Mouse (Mus musculus) heart, embryonic 10.5 days (tissue): ENCODE data around the gene Nab2. TPM values are rescaled to one million over a fixed set of nuclear protein-coding genes. Genes with fewer than 3 reads are reported as not detected.

Experiments used
- DNase-seq: peaks from one replicate; pipeline ENCODE4 v3.0.0-alpha.2; 2017; ENCODE audit warnings: low spot score
- H3K27ac ChIP-seq: fragments of 300-500 bp; sonication (generic); 2 replicates; pipeline ENCODE4 v1.5.1; 2016; ENCODE audit warnings: mild to moderate bottlenecking
- H3K27me3 ChIP-seq: fragments of 300-500 bp; sonication (generic); 2 replicates; pipeline ENCODE4 v1.6.1; 2016; ENCODE audit warnings: mild to moderate bottlenecking; ENCODE audit not compliant: poor library complexity, insufficient read depth, severe bottlenecking
- H3K36me3 ChIP-seq: fragments of 300-500 bp; sonication (generic); 2 replicates; pipeline ENCODE4 v1.6.1; 2016; ENCODE audit warnings: mild to moderate bottlenecking, moderate library complexity
- H3K4me1 ChIP-seq: fragments of 300-500 bp; sonication (generic); 2 replicates; pipeline ENCODE4 v1.6.1; 2016; ENCODE audit warnings: mild to moderate bottlenecking
- H3K4me3 ChIP-seq: fragments of 300-500 bp; sonication (generic); 2 replicates; pipeline ENCODE4 v1.5.1; 2016; ENCODE audit warnings: mild to moderate bottlenecking, moderate library complexity
- H3K9me3 ChIP-seq: fragments of 300-500 bp; sonication (generic); 2 replicates; pipeline ENCODE4 v1.6.1; 2016; ENCODE audit warnings: mild to moderate bottlenecking, moderate library complexity
- WGBS: fragments of 180-500 bp; shearing (Covaris S2); methylation state at CpG from one replicate; pipeline ENCODE4 v1.1.7; 2016; 5-methylcytosine and 5-hydroxymethylcytosine counted together
- polyA plus RNA-seq: library from polyadenylated mRNA; unstranded; fragments of >200 nt; fragmentation: Nextera tagmentation; extraction: Ambion mirVana; gene quantifications from 2 replicates; pipeline ENCODE4 v1.2.1, GENCODE M21; 2016

The Nab2 gene
- polyA plus RNA-seq, 1 experiment from 2014 or later: 12.6 TPM

GRCm38 (mm10) chr10:127667269-127668092 lies 887 bp downstream of the Nab2 start:
- peaks cover 72% of the 10 kb centered on the region for H3K4me1 ChIP-seq
- peaks cover 22% of the 10 kb centered on the region for H3K36me3 ChIP-seq
- WGBS: 1% methylated on average over 35 of the region's 35 CpGs
- H3K27me3 ChIP-seq: peaks cover 35% of the 10 kb centered on the region
- H3K9me3 ChIP-seq: no peaks in the 10 kb centered on the region
- H3K4me3 ChIP-seq: peak overlapping the region; percentile 78
- peak; percentile 94 for DNase-seq
- H3K27ac ChIP-seq: peak overlapping the region; percentile 96

GRCm38 (mm10) chr10:127666501-127667268 lies 1.7 kb downstream of the Nab2 start, which contains the start of gene Nemp1:
Gene Nemp1, plus strand, starts transcription at chr10:127666901.
- Histone ChIP-seq H3K4me1 (peaks cover 80% of the 10 kb centered on the region), H3K4me3 (peak within 1 kb of the TSS; percentile 78), H3K36me3 (peaks cover 22% of the 10 kb centered on the region), H3K9me3 (no peaks in the 10 kb centered on the region), H3K27me3 (peaks cover 39% of the 10 kb centered on the region), H3K27ac (peak within 1 kb of the TSS; percentile 96)
- under 1% methylated on average over 64 of the region's 73 CpGs for WGBS
- DNase-seq: peak; percentile 92

GRCm38 (mm10) chr10:127665366-127666181 lies 2.8 kb downstream of the Nab2 start:
- no peak for DNase-seq
- H3K27me3 ChIP-seq: peaks cover 39% of the 10 kb centered on the region
- H3K27ac ChIP-seq: peak overlapping the region; percentile 96
- peaks cover 92% of the 10 kb centered on the region for H3K4me1 ChIP-seq
- H3K36me3 ChIP-seq: peaks cover 30% of the 10 kb centered on the region
- peak overlapping the region; percentile 78 for H3K4me3 ChIP-seq
- WGBS: 4% methylated on average over 14 of the region's 14 CpGs
- H3K9me3 ChIP-seq: no peaks in the 10 kb centered on the region

DNA sequence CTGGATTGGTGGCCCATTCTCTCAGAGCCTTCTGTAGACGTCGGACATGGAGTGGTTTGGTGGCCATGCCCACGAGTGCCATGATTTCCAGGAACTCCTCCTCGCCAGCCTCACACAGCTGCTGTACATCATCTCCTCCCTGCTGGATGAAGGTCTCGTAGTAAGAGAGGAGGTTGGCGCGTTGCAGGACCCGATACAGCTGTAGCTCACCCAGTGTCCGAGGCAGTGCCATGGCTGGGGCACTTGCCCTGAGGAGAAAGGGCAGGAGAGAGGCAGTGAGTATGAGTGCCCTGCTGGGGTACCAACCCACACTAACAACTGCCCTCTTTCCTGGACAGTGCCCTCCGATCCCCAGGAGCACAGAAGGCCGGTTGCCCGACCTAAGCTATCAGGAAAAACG lies 3.5 kb downstream of the Nab2 start:
- Histone ChIP-seq H3K4me1 (peaks cover 92% of the 10 kb centered on the region), H3K4me3 (peak overlapping the region; percentile 78), H3K27ac (peak overlapping the region; percentile 17; the same call in 1 of the 2 replicates), H3K36me3 (peaks cover 36% of the 10 kb centered on the region), H3K27me3 (peaks cover 39% of the 10 kb centered on the region), H3K9me3 (no peaks in the 10 kb centered on the region)
- 31% methylated on average over 13 of the region's 13 CpGs for WGBS
- no peak for DNase-seq

- Histone ChIP-seq H3K27me3 (peaks cover 39% of the 10 kb centered on the region), H3K9me3 (no peaks in the 10 kb centered on the region), H3K27ac (peak overlapping the region; percentile 36), H3K36me3 (peaks cover 43% of the 10 kb centered on the region), H3K4me3 (peak overlapping the region; percentile 78), H3K4me1 (peaks cover 88% of the 10 kb centered on the region)
- 40% methylated on average over 16 of the region's 16 CpGs for WGBS
- no peak for DNase-seq
These were observed 4.2 kb downstream of the Nab2 start for GRCm38 (mm10) chr10:127664166-127664565.

GRCm38 (mm10) chr10:127663590-127663989 lies 4.8 kb downstream of the Nab2 start:
- H3K27ac ChIP-seq: peak overlapping the region; percentile 36; the same call in 1 of the 2 replicates

GRCm38 (mm10) chr10:127662666-127663253 lies 5.6 kb downstream of the Nab2 start:
- 25% methylated on average over 19 of the region's 19 CpGs for WGBS
- DNase-seq: no peak
- no peaks in the 10 kb centered on the region for H3K9me3 ChIP-seq
- peak overlapping the region; percentile 82 for H3K27ac ChIP-seq
- peaks cover 39% of the 10 kb centered on the region for H3K27me3 ChIP-seq
- peak overlapping the region; percentile 55 for H3K4me3 ChIP-seq
- H3K36me3 ChIP-seq: peaks cover 44% of the 10 kb centered on the region
- peaks cover 79% of the 10 kb centered on the region for H3K4me1 ChIP-seq

More at GRCm38 (mm10) chr10:127663590-127663989, 4.8 kb downstream of the Nab2 start:
- peaks cover 39% of the 10 kb centered on the region for H3K27me3 ChIP-seq
- H3K4me1 ChIP-seq: peaks cover 82% of the 10 kb centered on the region
- WGBS: 27% methylated on average over 5 of the region's 5 CpGs
- no peak for DNase-seq
- H3K4me3 ChIP-seq: 0 out of 2 replicates have a peak overlapping the region, but pooled peaks have one; percentile 78
- peaks cover 44% of the 10 kb centered on the region for H3K36me3 ChIP-seq
- H3K9me3 ChIP-seq: no peaks in the 10 kb centered on the region

GRCm38 (mm10) chr10:127661915-127662663 lies 6.3 kb downstream of the Nab2 start:
- no peaks in the 10 kb centered on the region for H3K9me3 ChIP-seq
- DNase-seq: peak; percentile 87
- H3K27ac ChIP-seq: peak overlapping the region; percentile 82
- H3K4me3 ChIP-seq: peak overlapping the region; percentile 55
- peaks cover 72% of the 10 kb centered on the region for H3K4me1 ChIP-seq
- WGBS: under 1% methylated on average over 16 of the region's 16 CpGs
- H3K27me3 ChIP-seq: peaks cover 39% of the 10 kb centered on the region
- H3K36me3 ChIP-seq: peaks cover 46% of the 10 kb centered on the region

- H3K27me3 ChIP-seq: peaks cover 39% of the 10 kb centered on the region
These were observed 7.0 kb downstream of the Nab2 start for GRCm38 (mm10) chr10:127661291-127661914.

GRCm38 (mm10) chr10:127659551-127659950 lies 8.8 kb downstream of the Nab2 start:
- DNase-seq: no peak
- H3K4me1 ChIP-seq: peaks cover 47% of the 10 kb centered on the region
- no peak overlapping the region for H3K4me3 ChIP-seq
- 75% methylated on average over 1 of the region's 1 CpGs for WGBS
- peaks cover 25% of the 10 kb centered on the region for H3K27me3 ChIP-seq
- no peaks in the 10 kb centered on the region for H3K9me3 ChIP-seq
- H3K36me3 ChIP-seq: peaks cover 64% of the 10 kb centered on the region
- H3K27ac ChIP-seq: no peak overlapping the region

More at GRCm38 (mm10) chr10:127661291-127661914, 7.0 kb downstream of the Nab2 start:
- 7% methylated on average over 12 of the region's 14 CpGs for WGBS
- Histone ChIP-seq H3K4me1 (peaks cover 66% of the 10 kb centered on the region), H3K9me3 (no peaks in the 10 kb centered on the region), H3K4me3 (peak overlapping the region; percentile 55), H3K27ac (peak overlapping the region; percentile 82), H3K36me3 (peaks cover 52% of the 10 kb centered on the region)
- no peak for DNase-seq

DNA sequence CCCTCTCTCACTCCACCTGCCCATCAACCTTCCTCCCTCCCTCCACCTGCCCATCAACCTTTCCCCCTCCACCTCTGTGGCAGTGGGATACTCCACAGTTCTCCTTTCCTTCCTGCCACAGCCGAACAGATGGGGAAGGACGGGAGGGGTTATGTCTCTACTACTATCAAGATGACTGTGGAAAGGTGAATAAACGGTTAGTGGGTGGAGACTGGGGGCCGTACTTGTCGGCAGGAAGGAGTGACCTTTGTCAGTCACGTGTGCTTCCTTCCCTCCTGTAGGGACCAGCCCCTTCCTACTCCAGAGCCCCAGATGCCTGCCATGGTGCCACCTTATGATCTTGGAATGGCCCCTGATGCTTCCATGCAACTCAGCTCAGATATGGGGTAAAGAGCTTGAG lies 10.3 kb downstream of the Nab2 start:
- Histone ChIP-seq H3K36me3 (peaks cover 65% of the 10 kb centered on the region), H3K4me1 (peaks cover 37% of the 10 kb centered on the region), H3K9me3 (no peaks in the 10 kb centered on the region), H3K4me3 (0 out of 2 replicates have a peak overlapping the region, but pooled peaks have one; percentile 4), H3K27me3 (peaks cover 10% of the 10 kb centered on the region), H3K27ac (0 out of 2 replicates have a peak overlapping the region, but pooled peaks have one; percentile 23)
- 15% methylated on average over 6 of the region's 6 CpGs for WGBS
- no peak for DNase-seq
